Mouse (Mus musculus): Measurements from ENCODE around the gene Rab21. TPM values are rescaled to one million over a fixed set of nuclear protein-coding genes. Genes with fewer than 3 reads are reported as not detected.

Gene Rab21
- polyA plus RNA-seq, 1 experiment from 2014 or later = 6.7 TPM

GRCm38 (mm10) chr10:115349029-115349428 lies 33.6 kb upstream of the Rab21 start:
- Histone ChIP-seq H3K4me2 (replicated peaks) (no peak overlapping the region), H3K27ac (no peak overlapping the region), H3K36me3 (peaks cover 27% of the 10 kb centered on the region), H3K27me3 (no peaks in the 10 kb centered on the region), H3K4me1 (replicated peaks) (no peaks in the 10 kb centered on the region), H3K4me3 (replicated peaks) (no peak overlapping the region), H3K9ac (replicated peaks) (no peak overlapping the region), H3K9me3 (no peaks in the 10 kb centered on the region)
- 74% methylated on average over 10 of the region's 10 CpGs for WGBS
- 0 out of 2 replicates have a peak, but pooled peaks have one; percentile 14 for ATAC-seq

DNA sequence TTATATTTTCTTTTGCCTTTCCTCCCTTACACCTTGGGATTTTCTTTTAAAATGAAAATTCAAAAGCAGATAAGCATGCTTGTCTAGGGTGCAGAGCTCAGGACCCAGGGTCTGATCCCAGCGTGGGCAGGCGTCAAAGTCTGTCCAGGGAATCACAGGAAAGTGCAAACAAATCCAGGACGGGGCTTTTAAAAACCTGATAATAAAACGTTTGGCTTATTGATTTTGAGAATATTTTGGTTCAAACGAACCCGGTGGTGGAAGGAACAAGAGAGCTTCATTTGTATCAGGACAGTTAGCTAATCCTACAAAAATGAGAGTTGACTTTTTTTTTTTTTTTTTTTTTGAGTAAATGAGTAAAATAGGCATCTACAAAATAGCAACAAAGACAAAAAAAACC lies 32.7 kb upstream of the Rab21 start:
- H3K36me3 ChIP-seq = peaks cover 34% of the 10 kb centered on the region
- no peak overlapping the region for H3K9ac ChIP-seq (replicated peaks)
- no peaks in the 10 kb centered on the region for H3K9me3 ChIP-seq
- no peak for ATAC-seq
- no peaks in the 10 kb centered on the region for H3K27me3 ChIP-seq
- WGBS = 85% methylated on average over 6 of the region's 6 CpGs
- no peak overlapping the region for H3K4me2 ChIP-seq (replicated peaks)
- H3K27ac ChIP-seq = no peak overlapping the region
- H3K4me3 ChIP-seq (replicated peaks) = no peak overlapping the region
- no peaks in the 10 kb centered on the region for H3K4me1 ChIP-seq (replicated peaks)

- ATAC-seq = no peak
- Histone ChIP-seq H3K27ac (no peak overlapping the region), H3K4me3 (replicated peaks) (no peak overlapping the region), H3K4me2 (replicated peaks) (no peak overlapping the region), H3K9me3 (no peaks in the 10 kb centered on the region), H3K9ac (replicated peaks) (no peak overlapping the region), H3K27me3 (no peaks in the 10 kb centered on the region), H3K4me1 (replicated peaks) (no peaks in the 10 kb centered on the region), H3K36me3 (peaks cover 47% of the 10 kb centered on the region)
These were observed 31.1 kb upstream of the Rab21 start for GRCm38 (mm10) chr10:115346444-115346843.

DNA sequence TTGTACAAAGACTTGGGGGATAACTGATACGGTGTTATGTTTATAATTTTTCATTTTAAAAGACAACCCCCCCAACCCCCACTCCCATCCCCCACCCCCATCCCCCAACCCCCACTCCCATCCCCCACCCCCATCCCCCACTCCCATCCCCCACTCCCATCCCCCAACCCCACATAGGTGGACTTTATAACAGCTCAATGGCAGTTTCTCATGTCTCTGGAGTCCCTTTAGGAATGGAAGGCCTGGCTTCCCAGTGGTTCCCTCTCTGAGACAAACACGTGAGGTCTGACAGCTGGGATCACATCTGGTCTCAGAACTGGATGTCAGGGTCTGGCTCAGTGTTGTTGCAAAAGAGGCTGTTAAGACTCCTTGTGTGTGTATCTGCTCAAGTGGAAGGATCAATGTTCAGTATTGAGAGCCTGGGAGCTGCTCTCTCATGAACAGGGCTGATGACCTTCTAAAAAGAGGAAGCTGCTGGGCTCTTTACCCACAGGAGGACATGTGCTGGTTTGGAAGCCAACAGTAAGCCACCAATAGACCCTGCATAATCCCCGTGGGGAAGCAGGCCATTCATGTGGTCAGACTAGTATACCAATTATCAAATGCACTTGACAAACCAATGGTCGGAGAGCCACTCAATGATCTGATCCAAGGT lies 27.5 kb upstream of the Rab21 start:
- Histone ChIP-seq H3K4me1 (replicated peaks) (no peaks in the 10 kb centered on the region), H3K27me3 (no peaks in the 10 kb centered on the region), H3K4me3 (replicated peaks) (no peak overlapping the region), H3K9ac (replicated peaks) (no peak overlapping the region), H3K4me2 (replicated peaks) (no peak overlapping the region), H3K27ac (no peak overlapping the region), H3K36me3 (peaks cover 70% of the 10 kb centered on the region), H3K9me3 (no peaks in the 10 kb centered on the region)
- ATAC-seq = no peak
- WGBS = 80% methylated on average over 4 of the region's 4 CpGs

DNA sequence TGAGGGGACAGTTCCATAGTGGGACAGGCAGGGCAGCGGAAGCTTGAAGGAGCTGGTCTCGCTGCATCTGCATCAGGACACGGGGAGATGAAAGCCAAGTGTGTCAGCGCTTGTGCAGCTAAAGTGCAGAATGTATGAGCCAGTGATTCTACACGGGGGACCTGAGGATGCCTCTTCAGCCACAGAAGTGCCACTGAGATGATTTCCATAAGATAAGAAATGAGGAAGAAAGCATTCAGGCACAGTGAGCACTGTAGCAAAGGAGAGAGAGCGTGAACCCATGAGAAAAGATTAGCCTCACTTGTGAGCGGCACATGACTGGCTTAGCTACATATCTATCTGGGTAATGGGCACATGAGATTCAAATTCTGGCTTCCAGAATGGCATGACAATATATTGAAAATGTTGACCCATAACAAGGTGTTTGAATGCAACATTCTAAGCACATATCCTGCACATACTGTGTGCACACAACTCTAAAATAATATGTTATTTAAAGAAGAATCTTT lies 24.5 kb upstream of the Rab21 start:
- no peak overlapping the region for H3K9ac ChIP-seq (replicated peaks)
- H3K4me1 ChIP-seq (replicated peaks) = no peaks in the 10 kb centered on the region
- 92% methylated on average over 7 of the region's 7 CpGs for WGBS
- no peak overlapping the region for H3K4me3 ChIP-seq (replicated peaks)
- H3K27ac ChIP-seq = no peak overlapping the region
- peaks cover 53% of the 10 kb centered on the region for H3K36me3 ChIP-seq
- no peaks in the 10 kb centered on the region for H3K9me3 ChIP-seq
- H3K27me3 ChIP-seq = no peaks in the 10 kb centered on the region
- ATAC-seq = no peak
- H3K4me2 ChIP-seq (replicated peaks) = no peak overlapping the region

GRCm38 (mm10) chr10:115336901-115337300 lies 21.5 kb upstream of the Rab21 start:
- Histone ChIP-seq H3K4me2 (replicated peaks) (no peak overlapping the region), H3K9ac (replicated peaks) (no peak overlapping the region), H3K4me3 (replicated peaks) (no peak overlapping the region), H3K27me3 (no peaks in the 10 kb centered on the region), H3K4me1 (replicated peaks) (no peaks in the 10 kb centered on the region), H3K27ac (no peak overlapping the region), H3K9me3 (no peaks in the 10 kb centered on the region), H3K36me3 (peaks cover 27% of the 10 kb centered on the region)
- WGBS = 87% methylated on average over 4 of the region's 4 CpGs
- no peak for ATAC-seq

- Histone ChIP-seq H3K9ac (replicated peaks) (no peak overlapping the region), H3K4me2 (replicated peaks) (no peak overlapping the region), H3K9me3 (no peaks in the 10 kb centered on the region), H3K4me1 (replicated peaks) (no peaks in the 10 kb centered on the region), H3K4me3 (replicated peaks) (no peak overlapping the region), H3K36me3 (no peaks in the 10 kb centered on the region), H3K27ac (no peak overlapping the region), H3K27me3 (no peaks in the 10 kb centered on the region)
- ATAC-seq = no peak
- WGBS = 92% methylated on average over 9 of the region's 9 CpGs
These were observed 18.1 kb upstream of the Rab21 start for GRCm38 (mm10) chr10:115333528-115333927.

GRCm38 (mm10) chr10:115332997-115333396 lies 17.6 kb upstream of the Rab21 start:
- no peak overlapping the region for H3K27ac ChIP-seq
- 92% methylated on average over 4 of the region's 4 CpGs for WGBS
- H3K4me3 ChIP-seq (replicated peaks) = no peak overlapping the region
- no peaks in the 10 kb centered on the region for H3K4me1 ChIP-seq (replicated peaks)
- no peaks in the 10 kb centered on the region for H3K36me3 ChIP-seq
- no peaks in the 10 kb centered on the region for H3K9me3 ChIP-seq
- H3K27me3 ChIP-seq = no peaks in the 10 kb centered on the region
- no peak overlapping the region for H3K9ac ChIP-seq (replicated peaks)
- no peak overlapping the region for H3K4me2 ChIP-seq (replicated peaks)
- ATAC-seq = no peak

GRCm38 (mm10) chr10:115332420-115332952 lies 17.1 kb upstream of the Rab21 start:
- Histone ChIP-seq H3K36me3 (no peaks in the 10 kb centered on the region), H3K27ac (no peak overlapping the region), H3K4me3 (replicated peaks) (no peak overlapping the region), H3K9me3 (no peaks in the 10 kb centered on the region), H3K4me2 (replicated peaks) (no peak overlapping the region), H3K9ac (replicated peaks) (no peak overlapping the region), H3K4me1 (replicated peaks) (no peaks in the 10 kb centered on the region), H3K27me3 (no peaks in the 10 kb centered on the region)
- 90% methylated on average over 8 of the region's 8 CpGs for WGBS
- no peak for ATAC-seq

DNA sequence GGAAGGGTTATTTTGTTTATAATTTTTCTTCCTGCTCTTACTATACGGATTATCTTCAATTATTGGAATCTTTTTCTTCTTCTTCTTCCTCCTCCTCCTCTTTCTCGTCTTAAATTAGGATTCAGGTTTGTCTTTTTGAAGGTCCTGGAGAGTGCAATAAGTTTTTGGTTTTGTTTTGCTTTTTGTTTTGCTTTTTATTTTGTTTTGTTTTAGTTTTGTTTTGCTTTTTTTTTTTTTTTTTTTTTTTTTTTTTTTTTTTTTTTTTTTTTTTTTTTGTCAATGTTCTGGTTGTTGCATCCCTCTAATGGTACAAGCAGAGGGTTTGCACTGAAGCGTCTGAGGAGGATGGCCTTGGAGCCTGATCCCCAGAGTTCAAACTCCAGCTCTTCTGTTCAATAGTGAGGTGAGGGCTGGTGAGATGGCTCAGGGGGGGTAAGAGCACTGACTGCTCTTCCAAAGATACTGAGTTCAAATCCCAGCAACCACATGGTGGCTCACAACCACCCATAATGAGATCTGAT lies 13.7 kb upstream of the Rab21 start:
- H3K9me3 ChIP-seq = no peaks in the 10 kb centered on the region
- H3K4me3 ChIP-seq (replicated peaks) = no peak overlapping the region
- H3K9ac ChIP-seq (replicated peaks) = no peak overlapping the region
- H3K27ac ChIP-seq = no peak overlapping the region
- no peaks in the 10 kb centered on the region for H3K27me3 ChIP-seq
- no peaks in the 10 kb centered on the region for H3K4me1 ChIP-seq (replicated peaks)
- H3K4me2 ChIP-seq (replicated peaks) = no peak overlapping the region
- H3K36me3 ChIP-seq = no peaks in the 10 kb centered on the region
- 83% methylated on average over 3 of the region's 3 CpGs for WGBS
- no peak for ATAC-seq

GRCm38 (mm10) chr10:115328514-115328913 lies 13.1 kb upstream of the Rab21 start:
- H3K36me3 ChIP-seq = no peaks in the 10 kb centered on the region
- H3K4me2 ChIP-seq (replicated peaks) = no peak overlapping the region
- WGBS = 87% methylated on average over 6 of the region's 6 CpGs
- no peaks in the 10 kb centered on the region for H3K27me3 ChIP-seq
- H3K4me1 ChIP-seq (replicated peaks) = no peaks in the 10 kb centered on the region
- no peak for ATAC-seq
- no peaks in the 10 kb centered on the region for H3K9me3 ChIP-seq
- H3K9ac ChIP-seq (replicated peaks) = no peak overlapping the region
- H3K4me3 ChIP-seq (replicated peaks) = no peak overlapping the region
- no peak overlapping the region for H3K27ac ChIP-seq

- H3K4me3 ChIP-seq (replicated peaks) = no peak overlapping the region
- WGBS = 9% methylated on average over 6 of the region's 6 CpGs
- no peak overlapping the region for H3K9ac ChIP-seq (replicated peaks)
- H3K4me2 ChIP-seq (replicated peaks) = no peak overlapping the region
- no peak overlapping the region for H3K27ac ChIP-seq
- no peak for ATAC-seq
- no peaks in the 10 kb centered on the region for H3K36me3 ChIP-seq
- H3K9me3 ChIP-seq = no peaks in the 10 kb centered on the region
- H3K27me3 ChIP-seq = no peaks in the 10 kb centered on the region
- no peaks in the 10 kb centered on the region for H3K4me1 ChIP-seq (replicated peaks)
These were observed 7.9 kb upstream of the Rab21 start for GRCm38 (mm10) chr10:115323295-115323694.
